Mouse (Mus musculus) heart, adult 2 months (tissue): ENCODE measurements around the gene Rnf180. TPM values are rescaled to one million over a fixed set of nuclear protein-coding genes. Genes with fewer than 3 reads are reported as not detected.

Experiments
- DNase-seq, 2 experiments: peaks; one replicate each; pipeline ENCODE4 v3.0.0; 2021
- H3K27ac ChIP-seq: fragments of 200-600 bp; 2 replicates; pipeline ENCODE4 v1.8.1; 2022
- H3K27me3 ChIP-seq: fragments of 200-500 bp; 2 replicates; pipeline ENCODE4 v1.6.1; 2012; ENCODE audit warnings: mild to moderate bottlenecking, low read length, inconsistent platforms, mixed read lengths; ENCODE audit not compliant: control insufficient read depth, insufficient read depth
- H3K36me3 ChIP-seq: fragments of 200-500 bp; 2 replicates; pipeline ENCODE4 v1.6.1; 2012; ENCODE audit warnings: low read length, inconsistent platforms; ENCODE audit not compliant: control insufficient read depth, insufficient read depth
- H3K4me1 ChIP-seq: fragments of 200-500 bp; 2 replicates; pipeline ENCODE4 v1.6.1; 2011; ENCODE audit warnings: low read length; ENCODE audit not compliant: control insufficient read depth, insufficient read depth
- H3K4me3 ChIP-seq: fragments of 200-600 bp; 2 replicates; pipeline ENCODE4 v1.8.1; 2022
- H3K79me2 ChIP-seq: fragments of 200-500 bp; replicated peaks from 2 replicates; pipeline ENCODE4 v1.6.1; 2012; ENCODE audit warnings: mild to moderate bottlenecking, inconsistent platforms, low read length, moderate library complexity, mixed read lengths; ENCODE audit not compliant: control insufficient read depth, insufficient read depth
- H3K9ac ChIP-seq: fragments of 200-500 bp; 2 replicates; pipeline ENCODE4 v1.6.1; 2012; ENCODE audit warnings: low read depth, mild to moderate bottlenecking, control low read depth, inconsistent platforms, low read length, mixed read lengths
- CTCF ChIP-seq: fragments of 200-600 bp; IDR thresholded peaks from 2 replicates; pipeline ENCODE4 v1.8.1; 2022; ENCODE audit warnings: antibody characterized with exemption, mild to moderate bottlenecking, moderate library complexity
- EP300 ChIP-seq: fragments of 200-500 bp; IDR thresholded peaks from 2 replicates; pipeline ENCODE4 v1.6.1; 2011; ENCODE audit warnings: low read depth, low read length, control low read depth; ENCODE audit not compliant: insufficient read depth
- POLR2A ChIP-seq: fragments of 200-500 bp; IDR thresholded peaks from 2 replicates; pipeline ENCODE4 v1.6.1; 2011; ENCODE audit warnings: mild to moderate bottlenecking, low read depth, low read length, control low read depth; ENCODE audit not compliant: insufficient read depth
- WGBS: fragments of 180-500 bp; shearing (Covaris S2); methylation state at CpG from one replicate; pipeline ENCODE4 v1.1.7; 2018; 5-methylcytosine and 5-hydroxymethylcytosine counted together
- intact Hi-C: fragments of 180-260 bp; cut with DNase I; formaldehyde crosslinking; loops from one replicate; pipeline ENCODE4 v1.15.1; 2025
- polyA plus RNA-seq: library from polyadenylated mRNA; depleted of rRNA; stranded (reverse); fragments of >200 nt; gene quantifications from 2 replicates; pipeline ENCODE4 v1.2.3, GENCODE M21; 2012
- total RNA-seq, 2 experiments: library from RNA; stranded (reverse); gene quantifications; 2 replicates each; pipeline ENCODE4 v1.2.3; 2021

Rnf180 gene
- total and polyA plus RNA-seq, 3 experiments = 0.29 to 0.89 (median 0.68) TPM

GRCm38 (mm10) chr13:105266746-105267145, 27.9 kb downstream of the Rnf180 start:
- WGBS = 29% methylated on average over 3 of the region's 3 CpGs
- intact Hi-C loops = loop anchor here (2.0 kb wide), 1 partner anchor 110 kb away; no protein-coding TSS in a partner anchor

GRCm38 (mm10) chr13:105256757-105257433, 37.7 kb downstream of the Rnf180 start:
- TF ChIP-seq CTCF (no peak), POLR2A (no peak), EP300 (no peak)
- no peaks in the 10 kb centered on the region for H3K79me2 ChIP-seq
- H3K27me3 ChIP-seq = no peaks in the 10 kb centered on the region
- DNase-seq = no peak
- no peak overlapping the region for H3K27ac ChIP-seq
- no peak overlapping the region for H3K9ac ChIP-seq
- 83% methylated on average over 4 of the region's 4 CpGs for whole genome bisulfite sequencing
- no peaks in the 10 kb centered on the region for H3K36me3 ChIP-seq
- no peak overlapping the region for H3K4me3 ChIP-seq
- no peaks in the 10 kb centered on the region for H3K4me1 ChIP-seq
- intact Hi-C loops = no loop called here

More at GRCm38 (mm10) chr13:105266746-105267145, 27.9 kb downstream of the Rnf180 start:
- Histone ChIP-seq H3K4me3 (no peak overlapping the region), H3K27ac (no peak overlapping the region), H3K4me1 (no peaks in the 10 kb centered on the region), H3K27me3 (no peaks in the 10 kb centered on the region), H3K36me3 (no peaks in the 10 kb centered on the region), H3K9ac (no peak overlapping the region), H3K79me2 (no peaks in the 10 kb centered on the region)
- DNase-seq = no peak
- TF ChIP-seq POLR2A (no peak), CTCF (peak; percentile 67), EP300 (no peak)

- no peak overlapping the region for H3K4me3 ChIP-seq
- H3K27me3 ChIP-seq = no peaks in the 10 kb centered on the region
- H3K79me2 ChIP-seq = no peaks in the 10 kb centered on the region
- H3K9ac ChIP-seq = no peak overlapping the region
- DNase-seq = no peak
- 42% methylated on average over 4 of the region's 4 CpGs for WGBS
- intact Hi-C loops = no loop called here
- H3K27ac ChIP-seq = no peak overlapping the region
- no peaks in the 10 kb centered on the region for H3K36me3 ChIP-seq
- H3K4me1 ChIP-seq = no peaks in the 10 kb centered on the region
- TF ChIP-seq CTCF = no peak
- TF ChIP-seq EP300 = no peak
- no peak for TF ChIP-seq POLR2A
These were observed 43.8 kb downstream of the Rnf180 start for GRCm38 (mm10) chr13:105250767-105251166.

- DNase-seq = no peak
- H3K4me1 ChIP-seq = no peaks in the 10 kb centered on the region
- H3K9ac ChIP-seq = no peak overlapping the region
- H3K4me3 ChIP-seq = no peak overlapping the region
- no peaks in the 10 kb centered on the region for H3K27me3 ChIP-seq
- 32% methylated on average over 9 of the region's 9 CpGs for WGBS
- TF ChIP-seq POLR2A = no peak
- TF ChIP-seq CTCF = no peak
- TF ChIP-seq EP300 = no peak
- no peaks in the 10 kb centered on the region for H3K79me2 ChIP-seq
- H3K36me3 ChIP-seq = no peaks in the 10 kb centered on the region
- H3K27ac ChIP-seq = no peak overlapping the region
- intact Hi-C loops = no loop called here
These were observed 44.4 kb downstream of the Rnf180 start for GRCm38 (mm10) chr13:105250264-105250663.

GRCm38 (mm10) chr13:105249599-105249998, 45.0 kb downstream of the Rnf180 start:
- WGBS = 88% methylated on average over 14 of the region's 14 CpGs
- Histone ChIP-seq H3K36me3 (no peaks in the 10 kb centered on the region), H3K9ac (no peak overlapping the region), H3K27me3 (no peaks in the 10 kb centered on the region), H3K79me2 (no peaks in the 10 kb centered on the region), H3K4me3 (no peak overlapping the region), H3K4me1 (no peaks in the 10 kb centered on the region), H3K27ac (no peak overlapping the region)
- no peak for DNase-seq
- intact Hi-C loops = no loop called here
- TF ChIP-seq POLR2A = no peak

- Histone ChIP-seq H3K79me2 (no peaks in the 10 kb centered on the region), H3K27ac (no peak overlapping the region), H3K9ac (no peak overlapping the region), H3K4me3 (no peak overlapping the region), H3K36me3 (no peaks in the 10 kb centered on the region), H3K27me3 (no peaks in the 10 kb centered on the region), H3K4me1 (no peaks in the 10 kb centered on the region)
- TF ChIP-seq EP300 (no peak), CTCF (no peak), POLR2A (no peak)
- intact Hi-C loops = no loop called here
- no peak for DNase-seq
- 82% methylated on average over 6 of the region's 6 CpGs for WGBS
These were observed 46.9 kb downstream of the Rnf180 start for GRCm38 (mm10) chr13:105247691-105248090.
